Mouse (Mus musculus): ENCODE data around the gene Plek. TPM values are rescaled to one million over a fixed set of nuclear protein-coding genes. Genes with fewer than 3 reads are reported as not detected.

Plek gene
- polyA plus RNA-seq, 1 experiment from 2014 or later: not detected

- in situ Hi-C loops (cut with MboI; ENCODE audit: low pct_unique_long_range_greater_than_20kb): loop anchor here (10.0 kb wide), 1 partner anchor 247 kb away; no protein-coding TSS in a partner anchor
- H3K27me3 ChIP-seq: peaks cover 26% of the 10 kb centered on the region
- TF ChIP-seq CTCF (IDR thresholded peaks at IDR 0.05): no peak
- no peak for DNase-seq (ENCODE audit: low read depth, low spot score)
- ChIA-PET CTCF (interaction anchor here (2.7 kb wide), 1 partner anchor 10 kb away, joined by 7 read pairs; no protein-coding TSS in a partner anchor), POLR2A (no interaction called here)
- no peak for ATAC-seq
These were observed 74.6 kb downstream of the Plek start for GRCm38 (mm10) chr11:16977611-16978010.

- no peak for DNase-seq (ENCODE audit: low read depth, low spot score)
- in situ Hi-C loops (cut with MboI; ENCODE audit: low pct_unique_long_range_greater_than_20kb): loop anchor here (10.0 kb wide), 1 partner anchor 248 kb away; no protein-coding TSS in a partner anchor
- CTCF ChIA-PET: no interaction called here
- POLR2A ChIA-PET: no interaction called here
- no peak for ATAC-seq
- no peak for TF ChIP-seq CTCF (IDR thresholded peaks at IDR 0.05)
- H3K27me3 ChIP-seq: peaks cover 24% of the 10 kb centered on the region
These were observed 75.2 kb downstream of the Plek start for GRCm38 (mm10) chr11:16976937-16977336.

GRCm38 (mm10) chr11:16973086-16973485, 79.1 kb downstream of the Plek start:
- in situ Hi-C loops (cut with MboI; ENCODE audit: low pct_unique_long_range_greater_than_20kb): loop anchor here (10.0 kb wide), 1 partner anchor 252 kb away; no protein-coding TSS in a partner anchor
- H3K27me3 ChIP-seq: peaks cover 39% of the 10 kb centered on the region
- no peak for DNase-seq (ENCODE audit: low read depth, low spot score)
- no peak for TF ChIP-seq CTCF (IDR thresholded peaks at IDR 0.05)
- CTCF ChIA-PET: no interaction called here
- POLR2A ChIA-PET: no interaction called here
- ATAC-seq: no peak

GRCm38 (mm10) chr11:16972027-16972426, 80.2 kb downstream of the Plek start:
- ATAC-seq: no peak
- ChIA-PET POLR2A (no interaction called here), CTCF (interaction anchor here (0.7 kb wide), 1 partner anchor 95 kb away, joined by 3 read pairs; no protein-coding TSS in a partner anchor)
- TF ChIP-seq CTCF (IDR thresholded peaks at IDR 0.05): no peak
- in situ Hi-C loops (cut with MboI; ENCODE audit: low pct_unique_long_range_greater_than_20kb): loop anchor here (10.0 kb wide), 1 partner anchor 253 kb away; no protein-coding TSS in a partner anchor
- H3K27me3 ChIP-seq: peaks cover 39% of the 10 kb centered on the region
- DNase-seq (ENCODE audit: low read depth, low spot score): no peak

- CTCF ChIA-PET: no interaction called here
- peaks cover 34% of the 10 kb centered on the region for H3K27me3 ChIP-seq
- no peak for DNase-seq (ENCODE audit: low read depth, low spot score)
- no peak for ATAC-seq
- no peak for TF ChIP-seq CTCF (IDR thresholded peaks at IDR 0.05)
- in situ Hi-C loops (cut with MboI; ENCODE audit: low pct_unique_long_range_greater_than_20kb): loop anchor here (10.0 kb wide), 1 partner anchor 255 kb away; no protein-coding TSS in a partner anchor
- POLR2A ChIA-PET: no interaction called here
These were observed 82.5 kb downstream of the Plek start for GRCm38 (mm10) chr11:16969650-16970049.

GRCm38 (mm10) chr11:16967806-16968205, 84.4 kb downstream of the Plek start:
- H3K27me3 ChIP-seq: peaks cover 21% of the 10 kb centered on the region
- POLR2A ChIA-PET: no interaction called here

GRCm38 (mm10) chr11:16958520-16958919, 93.7 kb downstream of the Plek start:
- TF ChIP-seq CTCF (IDR thresholded peaks at IDR 0.05): no peak
- ChIA-PET CTCF (no interaction called here), POLR2A (no interaction called here)
- H3K27me3 ChIP-seq: no peaks in the 10 kb centered on the region
- in situ Hi-C loops (cut with MboI; ENCODE audit: low pct_unique_long_range_greater_than_20kb): no loop called here
- ATAC-seq: no peak
- DNase-seq (ENCODE audit: low read depth, low spot score): no peak

More at GRCm38 (mm10) chr11:16967806-16968205, 84.4 kb downstream of the Plek start:
- ATAC-seq: no peak
- peak; percentile 56 for TF ChIP-seq CTCF (IDR thresholded peaks at IDR 0.05)
- in situ Hi-C loops (cut with MboI; ENCODE audit: low pct_unique_long_range_greater_than_20kb): no loop called here
- DNase-seq (ENCODE audit: low read depth, low spot score): no peak
- CTCF ChIA-PET: interaction anchor here (0.9 to 1.6 kb wide), 6 partner anchors 11 to 480 kb away, joined by 3 to 7 read pairs (median 4); no protein-coding TSS in a partner anchor

GRCm38 (mm10) chr11:16957030-16957429, 95.2 kb downstream of the Plek start:
- no peak for TF ChIP-seq CTCF (IDR thresholded peaks at IDR 0.05)
- ATAC-seq: no peak
- no peak for DNase-seq (ENCODE audit: low read depth, low spot score)
- CTCF ChIA-PET: no interaction called here
- in situ Hi-C loops (cut with MboI; ENCODE audit: low pct_unique_long_range_greater_than_20kb): no loop called here
- POLR2A ChIA-PET: no interaction called here
- no peaks in the 10 kb centered on the region for H3K27me3 ChIP-seq

GRCm38 (mm10) chr11:16956115-16956862, 95.9 kb downstream of the Plek start:
- ATAC-seq: no peak

GRCm38 (mm10) chr11:16951761-16952010, 100.5 kb downstream of the Plek start:
- DNase-seq (ENCODE audit: low read depth, low spot score) (no peak), ATAC-seq (peak; percentile 14)
- POLR2A ChIA-PET: no interaction called here
- CTCF ChIA-PET: interaction anchor here (1.1 to 1.3 kb wide), 2 partner anchors 50 to 427 kb away, joined by 3 to 6 read pairs; no protein-coding TSS in a partner anchor
- no peaks in the 10 kb centered on the region for H3K27me3 ChIP-seq
- in situ Hi-C loops (cut with MboI; ENCODE audit: low pct_unique_long_range_greater_than_20kb): no loop called here
- no peak for TF ChIP-seq CTCF (IDR thresholded peaks at IDR 0.05)

More at GRCm38 (mm10) chr11:16956115-16956862, 95.9 kb downstream of the Plek start:
- ChIA-PET CTCF (no interaction called here), POLR2A (no interaction called here)
- no peak for TF ChIP-seq CTCF (IDR thresholded peaks at IDR 0.05)
- in situ Hi-C loops (cut with MboI; ENCODE audit: low pct_unique_long_range_greater_than_20kb): no loop called here
- no peak for DNase-seq (ENCODE audit: low read depth, low spot score)
- H3K27me3 ChIP-seq: no peaks in the 10 kb centered on the region

- POLR2A ChIA-PET: interaction anchor here (0.7 kb wide), 1 partner anchor 396 kb away, joined by 3 read pairs; no protein-coding TSS in a partner anchor
- in situ Hi-C loops (cut with MboI; ENCODE audit: low pct_unique_long_range_greater_than_20kb): no loop called here
- ATAC-seq: peak; percentile 98
- CTCF ChIA-PET: interaction anchor here (0.7 to 1.7 kb wide), 5 partner anchors 357 to 428 kb away, joined by 3 to 15 read pairs (median 6); no protein-coding TSS in a partner anchor
- peak; percentile 84 for DNase-seq (ENCODE audit: low read depth, low spot score)
- H3K27me3 ChIP-seq: no peaks in the 10 kb centered on the region
- TF ChIP-seq CTCF (IDR thresholded peaks at IDR 0.05): no peak
These were observed 101.0 kb downstream of the Plek start, which contains the start of gene Fbxo48 for GRCm38 (mm10) chr11:16950976-16951760. Gene Fbxo48, plus strand, starts transcription at chr11:16951375.
